Mouse (Mus musculus) heart, embryonic 15.5 days (tissue): Measurements from ENCODE around the gene Tmprss7. TPM values are rescaled to one million over a fixed set of nuclear protein-coding genes. Genes with fewer than 3 reads are reported as not detected.

Experiments
- ATAC-seq: fragments of 200-750 bp; cut with Nextera tagmentation; replicated peaks from 2 replicates; pipeline ENCODE4 v1.8.0; 2017; ENCODE audit warnings: low read depth, moderate TSS enrichment; ENCODE audit not compliant: insufficient number of reproducible peaks, insufficient read depth, low FRiP score
- H3K27ac ChIP-seq: fragments of 300-500 bp; sonication (generic); 2 replicates; pipeline ENCODE4 v1.5.1; 2015; ENCODE audit warnings: mild to moderate bottlenecking, inconsistent platforms
- H3K27me3 ChIP-seq: fragments of 300-500 bp; sonication (generic); 2 replicates; pipeline ENCODE4 v1.6.1; 2015; ENCODE audit warnings: inconsistent platforms
- H3K36me3 ChIP-seq: fragments of 300-500 bp; sonication (generic); 2 replicates; pipeline ENCODE4 v1.6.1; 2015; ENCODE audit warnings: mild to moderate bottlenecking, inconsistent platforms
- H3K4me1 ChIP-seq: fragments of 300-500 bp; sonication (generic); replicated peaks from 2 replicates; pipeline ENCODE4 v1.6.1; 2015; ENCODE audit warnings: inconsistent platforms
- H3K4me2 ChIP-seq: fragments of 300-500 bp; sonication (generic); 2 replicates; pipeline ENCODE4 v1.6.1; 2015; ENCODE audit warnings: inconsistent platforms, mild to moderate bottlenecking, moderate library complexity
- H3K4me3 ChIP-seq: fragments of 300-500 bp; sonication (generic); 2 replicates; pipeline ENCODE4 v1.5.1; 2015; ENCODE audit warnings: mild to moderate bottlenecking, inconsistent platforms
- H3K9ac ChIP-seq: fragments of 300-500 bp; sonication (generic); 2 replicates; pipeline ENCODE4 v1.6.1; 2015; ENCODE audit warnings: mild to moderate bottlenecking, inconsistent platforms
- H3K9me3 ChIP-seq: fragments of 300-500 bp; sonication (generic); replicated peaks from 2 replicates; pipeline ENCODE4 v1.6.1; 2016; ENCODE audit warnings: inconsistent platforms
- WGBS: fragments of 180-500 bp; shearing (Covaris S2); methylation state at CpG from one replicate; pipeline ENCODE4 v1.1.7; 2015; ENCODE audit warnings: mixed read lengths; 5-methylcytosine and 5-hydroxymethylcytosine counted together
- polyA plus RNA-seq: library from polyadenylated mRNA; unstranded; fragments of >200 nt; fragmentation: Nextera tagmentation; extraction: Ambion mirVana; gene quantifications from 2 replicates; pipeline ENCODE4 v1.2.1, GENCODE M21; 2015

Tmprss7 gene
- polyA plus RNA-seq, 1 experiment from 2014 or later = not detected

DNA sequence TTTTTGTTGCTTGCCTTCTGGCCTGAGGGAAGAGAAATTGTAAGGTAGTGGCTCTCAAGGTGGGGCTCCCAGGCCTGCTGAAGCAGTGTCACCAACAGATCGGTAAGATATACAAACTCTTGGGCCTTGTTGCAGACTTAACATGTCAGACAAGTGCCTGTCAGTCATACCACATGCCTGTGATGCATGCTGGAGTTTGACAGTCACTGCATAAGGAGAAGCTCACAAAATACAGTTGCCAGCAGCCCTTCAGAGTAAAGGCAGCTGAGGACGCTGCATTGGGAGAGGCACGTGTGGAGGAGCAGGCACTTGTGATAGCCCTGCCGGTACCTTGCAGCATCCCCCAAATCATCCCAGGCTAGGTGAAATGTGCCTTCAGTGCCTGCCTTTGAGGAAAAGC is 24.8 kb upstream of the Tmprss7 start:
- Histone ChIP-seq H3K36me3 (no peaks in the 10 kb centered on the region), H3K4me2 (no peak overlapping the region), H3K27me3 (peaks cover 3% of the 10 kb centered on the region; the same call in 1 of the 2 replicates), H3K4me3 (no peak overlapping the region), H3K9ac (no peak overlapping the region), H3K27ac (no peak overlapping the region), H3K4me1 (no peaks in the 10 kb centered on the region), H3K9me3 (no peaks in the 10 kb centered on the region)
- ATAC-seq = no peak
- 73% methylated on average over 4 of the region's 4 CpGs for WGBS

GRCm38 (mm10) chr16:45714489-45715150 is 21.2 kb upstream of the Tmprss7 start:
- H3K36me3 ChIP-seq = no peaks in the 10 kb centered on the region
- 70% methylated on average over 5 of the region's 5 CpGs for WGBS
- H3K4me1 ChIP-seq = no peaks in the 10 kb centered on the region
- H3K4me2 ChIP-seq = no peak overlapping the region
- H3K27ac ChIP-seq = no peak overlapping the region
- H3K9me3 ChIP-seq = no peaks in the 10 kb centered on the region
- no peak for ATAC-seq
- H3K27me3 ChIP-seq = no peaks in the 10 kb centered on the region
- H3K9ac ChIP-seq = no peak overlapping the region
- H3K4me3 ChIP-seq = no peak overlapping the region

GRCm38 (mm10) chr16:45713878-45714277 is 20.4 kb upstream of the Tmprss7 start:
- no peaks in the 10 kb centered on the region for H3K9me3 ChIP-seq
- 68% methylated on average over 1 of the region's 1 CpGs for WGBS
- no peaks in the 10 kb centered on the region for H3K4me1 ChIP-seq
- H3K4me3 ChIP-seq = no peak overlapping the region
- H3K4me2 ChIP-seq = no peak overlapping the region
- no peak overlapping the region for H3K9ac ChIP-seq
- ATAC-seq = no peak
- no peak overlapping the region for H3K27ac ChIP-seq
- H3K27me3 ChIP-seq = no peaks in the 10 kb centered on the region
- H3K36me3 ChIP-seq = no peaks in the 10 kb centered on the region

GRCm38 (mm10) chr16:45713261-45713660 is 19.8 kb upstream of the Tmprss7 start:
- no peak for ATAC-seq
- 86% methylated on average over 5 of the region's 5 CpGs for WGBS
- Histone ChIP-seq H3K9ac (no peak overlapping the region), H3K36me3 (no peaks in the 10 kb centered on the region), H3K9me3 (no peaks in the 10 kb centered on the region), H3K4me1 (no peaks in the 10 kb centered on the region), H3K27me3 (no peaks in the 10 kb centered on the region), H3K27ac (no peak overlapping the region), H3K4me2 (no peak overlapping the region), H3K4me3 (no peak overlapping the region)

GRCm38 (mm10) chr16:45711263-45711662 is 17.8 kb upstream of the Tmprss7 start:
- no peak for ATAC-seq

GRCm38 (mm10) chr16:45699301-45699700 is 5.8 kb upstream of the Tmprss7 start:
- H3K9me3 ChIP-seq = no peaks in the 10 kb centered on the region
- 45% methylated on average over 5 of the region's 5 CpGs for WGBS
- H3K27ac ChIP-seq = no peak overlapping the region
- no peaks in the 10 kb centered on the region for H3K36me3 ChIP-seq
- ATAC-seq = no peak
- H3K9ac ChIP-seq = no peak overlapping the region
- no peak overlapping the region for H3K4me2 ChIP-seq
- H3K4me3 ChIP-seq = no peak overlapping the region
- H3K27me3 ChIP-seq = no peaks in the 10 kb centered on the region
- no peaks in the 10 kb centered on the region for H3K4me1 ChIP-seq

More at GRCm38 (mm10) chr16:45711263-45711662, 17.8 kb upstream of the Tmprss7 start:
- no peak overlapping the region for H3K9ac ChIP-seq
- no peak overlapping the region for H3K4me2 ChIP-seq
- no peaks in the 10 kb centered on the region for H3K9me3 ChIP-seq
- no peaks in the 10 kb centered on the region for H3K36me3 ChIP-seq
- no peaks in the 10 kb centered on the region for H3K4me1 ChIP-seq
- no peak overlapping the region for H3K27ac ChIP-seq
- WGBS = 69% methylated on average over 7 of the region's 7 CpGs
- H3K4me3 ChIP-seq = no peak overlapping the region
- no peaks in the 10 kb centered on the region for H3K27me3 ChIP-seq

GRCm38 (mm10) chr16:45697996-45698395 is 4.5 kb upstream of the Tmprss7 start:
- 67% methylated on average over 6 of the region's 6 CpGs for WGBS
- H3K4me3 ChIP-seq = no peak overlapping the region

DNA sequence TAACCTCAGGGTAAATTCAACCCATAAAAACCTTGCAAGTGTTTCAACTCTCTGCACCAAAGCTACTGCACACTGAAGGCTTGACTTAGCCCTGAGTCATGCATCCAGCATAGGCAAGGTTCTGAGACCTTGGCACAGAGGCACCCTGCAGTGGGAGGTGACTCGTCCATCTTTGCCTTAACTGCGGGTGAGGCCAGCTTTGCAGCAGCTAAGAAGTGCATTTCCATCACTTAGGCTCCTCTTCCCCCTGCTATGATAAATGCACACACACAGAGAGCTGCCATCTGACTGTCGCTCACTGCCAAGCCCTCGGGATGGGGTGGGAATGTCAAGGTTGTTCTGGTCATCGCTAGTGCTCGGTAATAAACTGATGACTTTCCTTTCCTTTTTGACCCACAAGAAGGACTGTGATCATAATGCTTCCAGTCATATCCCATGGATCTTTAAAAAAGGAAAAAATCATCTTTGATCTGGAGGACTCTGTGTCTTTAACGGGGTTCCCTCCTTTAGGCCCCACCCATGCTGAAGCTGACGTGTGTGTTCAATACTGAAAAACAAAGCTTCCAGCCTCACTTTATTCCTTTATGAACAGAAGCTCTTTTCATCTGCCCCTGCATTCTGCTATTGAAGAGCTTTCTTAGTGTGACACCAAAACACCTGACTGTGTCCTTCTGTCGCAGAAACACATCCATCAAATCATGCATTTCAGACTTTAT is 2.1 kb upstream of the Tmprss7 start:
- no peaks in the 10 kb centered on the region for H3K27me3 ChIP-seq
- no peaks in the 10 kb centered on the region for H3K36me3 ChIP-seq
- ATAC-seq = no peak
- WGBS = 67% methylated on average over 9 of the region's 9 CpGs
- H3K4me1 ChIP-seq = no peaks in the 10 kb centered on the region
- no peak overlapping the region for H3K9ac ChIP-seq
- H3K4me3 ChIP-seq = no peak overlapping the region
- no peaks in the 10 kb centered on the region for H3K9me3 ChIP-seq
- no peak overlapping the region for H3K27ac ChIP-seq
- H3K4me2 ChIP-seq = no peak overlapping the region

More at GRCm38 (mm10) chr16:45697996-45698395, 4.5 kb upstream of the Tmprss7 start:
- no peaks in the 10 kb centered on the region for H3K9me3 ChIP-seq
- no peak overlapping the region for H3K9ac ChIP-seq
- H3K36me3 ChIP-seq = no peaks in the 10 kb centered on the region
- no peak overlapping the region for H3K4me2 ChIP-seq
- no peaks in the 10 kb centered on the region for H3K4me1 ChIP-seq
- no peak for ATAC-seq
- H3K27me3 ChIP-seq = no peaks in the 10 kb centered on the region
- H3K27ac ChIP-seq = no peak overlapping the region

- ATAC-seq = no peak
- H3K4me1 ChIP-seq = no peaks in the 10 kb centered on the region
- WGBS = 73% methylated on average over 3 of the region's 3 CpGs
Measured at GRCm38 (mm10) chr16:45692851-45693250, 607 bp downstream of the Tmprss7 start.

DNA sequence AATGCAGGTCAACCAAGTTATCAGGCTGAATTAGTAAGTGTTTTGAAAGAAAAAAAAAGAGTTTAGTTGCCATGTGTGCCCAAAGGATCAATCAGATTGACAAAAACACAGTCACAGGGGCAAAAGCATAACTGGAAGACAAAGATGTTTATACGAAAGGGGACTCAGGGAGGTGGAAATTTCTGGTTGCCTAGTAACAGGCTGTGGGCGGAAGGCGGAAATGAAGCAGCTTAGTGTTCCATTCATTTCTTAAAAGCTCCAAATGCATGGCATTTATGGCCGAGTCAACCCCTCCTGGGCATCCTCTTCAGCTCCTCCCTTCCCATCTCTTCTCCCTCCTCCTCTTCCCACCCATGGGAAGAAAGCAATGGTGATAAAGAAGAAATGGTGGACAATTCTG is 3.3 kb downstream of the Tmprss7 start:
- Histone ChIP-seq H3K4me3 (no peak overlapping the region), H3K4me2 (no peak overlapping the region), H3K9me3 (no peaks in the 10 kb centered on the region), H3K9ac (no peak overlapping the region), H3K27ac (no peak overlapping the region), H3K4me1 (no peaks in the 10 kb centered on the region), H3K27me3 (no peaks in the 10 kb centered on the region), H3K36me3 (no peaks in the 10 kb centered on the region)
- WGBS = 42% methylated on average over 4 of the region's 4 CpGs
- no peak for ATAC-seq

More at GRCm38 (mm10) chr16:45692851-45693250, 607 bp downstream of the Tmprss7 start:
- Histone ChIP-seq H3K36me3 (no peaks in the 10 kb centered on the region), H3K27me3 (no peaks in the 10 kb centered on the region), H3K27ac (no peak overlapping the region), H3K4me2 (no peak overlapping the region), H3K9me3 (no peaks in the 10 kb centered on the region), H3K4me3 (no peak overlapping the region), H3K9ac (no peak overlapping the region)

DNA sequence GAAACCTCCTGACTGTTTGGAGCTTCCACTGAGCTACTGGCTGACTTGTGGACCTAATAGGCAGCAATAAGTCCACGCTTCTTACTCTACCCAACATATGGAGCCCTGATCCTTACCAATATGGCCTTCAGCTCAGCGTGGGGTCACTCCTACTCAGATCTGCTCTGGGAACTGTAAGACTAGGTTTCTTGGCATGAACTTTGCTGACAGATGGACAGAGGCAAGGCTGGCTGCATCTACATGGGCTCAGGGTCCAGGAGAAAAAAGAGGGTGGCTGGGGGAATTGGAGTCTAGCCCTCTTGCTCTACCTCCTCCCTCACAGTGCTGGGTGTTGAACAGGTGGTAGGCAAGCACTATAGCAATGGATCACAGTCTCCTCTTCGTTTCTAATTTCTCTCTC is 6.6 kb downstream of the Tmprss7 start:
- H3K4me3 ChIP-seq = no peak overlapping the region
- H3K9ac ChIP-seq = no peak overlapping the region
- 77% methylated on average over 3 of the region's 3 CpGs for WGBS
- no peaks in the 10 kb centered on the region for H3K27me3 ChIP-seq
- no peak overlapping the region for H3K27ac ChIP-seq
- no peaks in the 10 kb centered on the region for H3K9me3 ChIP-seq
- ATAC-seq = no peak
- no peaks in the 10 kb centered on the region for H3K4me1 ChIP-seq
- no peak overlapping the region for H3K4me2 ChIP-seq
- no peaks in the 10 kb centered on the region for H3K36me3 ChIP-seq

GRCm38 (mm10) chr16:45685295-45685694 is 8.2 kb downstream of the Tmprss7 start:
- no peaks in the 10 kb centered on the region for H3K4me1 ChIP-seq
- H3K27me3 ChIP-seq = no peaks in the 10 kb centered on the region
- H3K9ac ChIP-seq = no peak overlapping the region
- H3K36me3 ChIP-seq = no peaks in the 10 kb centered on the region
- no peaks in the 10 kb centered on the region for H3K9me3 ChIP-seq
- no peak overlapping the region for H3K4me3 ChIP-seq
- H3K4me2 ChIP-seq = no peak overlapping the region
- H3K27ac ChIP-seq = no peak overlapping the region
- WGBS = 62% methylated on average over 3 of the region's 3 CpGs
- ATAC-seq = no peak
